Mouse (Mus musculus) kidney, postnatal 0 days (tissue): ENCODE data around the gene Vmn1r40. TPM values are rescaled to one million over a fixed set of nuclear protein-coding genes. Genes with fewer than 3 reads are reported as not detected.

Experiments
- ATAC-seq: fragments of 200-750 bp; cut with Nextera tagmentation; replicated peaks from 2 replicates; pipeline ENCODE4 v1.8.0; 2017; ENCODE audit warnings: low read depth, moderate number of reproducible peaks, moderate TSS enrichment, moderate library complexity; ENCODE audit not compliant: low FRiP score
- DNase-seq: peaks from one replicate; pipeline ENCODE4 v3.0.0-alpha.2; 2016; ENCODE audit warnings: low spot score
- H3K27ac ChIP-seq: fragments of 300-500 bp; sonication (generic); 2 replicates; pipeline ENCODE4 v1.5.1; 2014; ENCODE audit warnings: mild to moderate bottlenecking
- H3K27me3 ChIP-seq: fragments of 300-500 bp; sonication (generic); 2 replicates; pipeline ENCODE4 v1.6.1; 2014; ENCODE audit warnings: low read length, mixed read lengths; ENCODE audit not compliant: insufficient read depth
- H3K36me3 ChIP-seq: fragments of 300-500 bp; sonication (generic); 2 replicates; pipeline ENCODE4 v1.6.1; 2014; ENCODE audit warnings: low read length, mixed read lengths; ENCODE audit not compliant: insufficient read depth
- H3K4me1 ChIP-seq: fragments of 300-500 bp; sonication (generic); replicated peaks from 2 replicates; pipeline ENCODE4 v1.6.1; 2014; ENCODE audit warnings: antibody characterized with exemption, low read length, mixed read lengths; ENCODE audit not compliant: insufficient read depth
- H3K4me2 ChIP-seq: fragments of 300-500 bp; sonication (generic); 2 replicates; pipeline ENCODE4 v1.6.1; 2014; ENCODE audit warnings: mild to moderate bottlenecking, low read length, moderate library complexity, mixed read lengths
- H3K4me3 ChIP-seq: fragments of 300-500 bp; sonication (generic); replicated peaks from 2 replicates; pipeline ENCODE4 v1.5.1; 2014; ENCODE audit warnings: low read depth, low read length
- H3K9ac ChIP-seq: fragments of 300-500 bp; sonication (generic); 2 replicates; pipeline ENCODE4 v1.6.1; 2014; ENCODE audit warnings: low read depth, low read length
- H3K9me3 ChIP-seq: fragments of 300-500 bp; sonication (generic); replicated peaks from 2 replicates; pipeline ENCODE4 v1.6.1; 2016; ENCODE audit warnings: low read length, inconsistent platforms, mixed read lengths
- CTCF ChIP-seq: IDR thresholded peaks from 2 replicates; pipeline ENCODE4 v1.5.1; 2016; ENCODE audit warnings: antibody characterized with exemption, low read depth, mild to moderate bottlenecking, moderate library complexity
- WGBS: fragments of 180-500 bp; shearing (Covaris S2); extraction: QIAGEN DNeasy Blood & Tissue Kit; methylation state at CpG from one replicate; pipeline ENCODE4 v1.1.7; 2014; 5-methylcytosine and 5-hydroxymethylcytosine counted together
- polyA plus RNA-seq: library from polyadenylated mRNA; unstranded; fragments of >200 nt; fragmentation: Nextera tagmentation; extraction: Ambion mirVana; gene quantifications from 2 replicates; pipeline ENCODE4 v1.2.1, GENCODE M21; 2015

The Vmn1r40 gene
- polyA plus RNA-seq, 1 experiment from 2014 or later = not detected

GRCm38 (mm10) chr6:89706624-89707023 lies 716 bp upstream of the Vmn1r40 start:
- Histone ChIP-seq H3K4me2 (no peak overlapping the region), H3K9me3 (no peaks in the 10 kb centered on the region), H3K36me3 (no peaks in the 10 kb centered on the region), H3K4me1 (no peaks in the 10 kb centered on the region), H3K27me3 (no peaks in the 10 kb centered on the region), H3K9ac (no peak overlapping the region), H3K4me3 (no peak overlapping the region), H3K27ac (no peak overlapping the region)
- no peak for DNase-seq
- ATAC-seq = no peak
- no peak for TF ChIP-seq CTCF
- WGBS = 55% methylated on average over 2 of the region's 2 CpGs

- no peaks in the 10 kb centered on the region for H3K4me1 ChIP-seq
- H3K9ac ChIP-seq = no peak overlapping the region
- H3K27ac ChIP-seq = no peak overlapping the region
- no peaks in the 10 kb centered on the region for H3K27me3 ChIP-seq
- no peak overlapping the region for H3K4me3 ChIP-seq
- H3K36me3 ChIP-seq = no peaks in the 10 kb centered on the region
- ATAC-seq (no peak), DNase-seq (no peak)
- H3K4me2 ChIP-seq = no peak overlapping the region
- no peak for TF ChIP-seq CTCF
- 0 out of 2 replicates have a peak, but pooled peaks cover 3% of the 10 kb centered on the region for H3K9me3 ChIP-seq
Observed at GRCm38 (mm10) chr6:89718051-89718450, 10.7 kb downstream of the Vmn1r40 start.

GRCm38 (mm10) chr6:89740466-89740865 lies 33.1 kb downstream of the Vmn1r40 start, which contains the start of gene Vmn1r41:
Gene Vmn1r41, plus strand, starts transcription at chr6:89740766.
- TF ChIP-seq CTCF = no peak
- Histone ChIP-seq H3K36me3 (no peaks in the 10 kb centered on the region), H3K27me3 (no peaks in the 10 kb centered on the region), H3K4me2 (no peak within 1 kb of the TSS), H3K4me3 (no peak within 1 kb of the TSS), H3K9me3 (no peaks in the 10 kb centered on the region), H3K9ac (no peak within 1 kb of the TSS), H3K4me1 (no peaks in the 10 kb centered on the region), H3K27ac (no peak within 1 kb of the TSS)
- ATAC-seq = no peak
- no peak for DNase-seq

GRCm38 (mm10) chr6:89742811-89743210 lies 35.5 kb downstream of the Vmn1r40 start:
- Histone ChIP-seq H3K36me3 (no peaks in the 10 kb centered on the region), H3K4me2 (no peak overlapping the region), H3K4me1 (no peaks in the 10 kb centered on the region), H3K4me3 (no peak overlapping the region), H3K27me3 (no peaks in the 10 kb centered on the region), H3K27ac (no peak overlapping the region), H3K9me3 (no peaks in the 10 kb centered on the region), H3K9ac (no peak overlapping the region)
- no peak for ATAC-seq
- DNase-seq = no peak
- TF ChIP-seq CTCF = no peak

Other genes starting within 250 kb of the Vmn1r40 start
- gene Chchd6, start 111.9 kb upstream of the Vmn1r40 start, polyA plus RNA-seq = 57.2 and 63.2 TPM in 2 replicates
- 27.9 and 29.2 TPM in 2 replicates for gene Txnrd3, start 63.6 kb upstream of the Vmn1r40 start, polyA plus RNA-seq
- gene Vmn1r41, start 33.2 kb downstream of the Vmn1r40 start, polyA plus RNA-seq = not detected in 2 replicates
- not detected in 2 replicates for gene Vmn1r42, start 168.9 kb downstream of the Vmn1r40 start, polyA plus RNA-seq
- not detected in 2 replicates for gene Vmn1r43, start 168.9 kb downstream of the Vmn1r40 start, polyA plus RNA-seq
- gene Vmn1r44, start 176.1 kb downstream of the Vmn1r40 start, polyA plus RNA-seq = not detected in 2 replicates
- not detected in 2 replicates for gene Vmn1r45, start 233.1 kb downstream of the Vmn1r40 start, polyA plus RNA-seq